Mouse (Mus musculus): ENCODE results near the gene Gm11983.

Gene Gm11983

GRCm38 (mm10) chr11:6837554-6837953 lies at the start of gene Gm11983:
Gene Gm11983, minus strand, starts transcription at chr11:6837654.
- WGBS: 88% methylated on average over 1 of the region's 1 CpGs

- 90% methylated on average over 4 of the region's 4 CpGs for WGBS
Measured at GRCm38 (mm10) chr11:6883045-6883444, 45.6 kb upstream of the Gm11983 start.

- WGBS: 56% methylated on average over 5 of the region's 5 CpGs
Measured at GRCm38 (mm10) chr11:6881614-6882013, 44.2 kb upstream of the Gm11983 start.

- WGBS: 73% methylated on average over 6 of the region's 6 CpGs
Measured at GRCm38 (mm10) chr11:6877740-6878139, 40.3 kb upstream of the Gm11983 start.

GRCm38 (mm10) chr11:6870947-6871346 lies 33.5 kb upstream of the Gm11983 start:
- WGBS: 56% methylated on average over 1 of the region's 1 CpGs

GRCm38 (mm10) chr11:6865536-6865935 lies 28.1 kb upstream of the Gm11983 start:
- WGBS: 86% methylated on average over 3 of the region's 3 CpGs

GRCm38 (mm10) chr11:6862185-6862584 lies 24.7 kb upstream of the Gm11983 start:
- WGBS: 56% methylated on average over 3 of the region's 3 CpGs

- WGBS: 49% methylated on average over 11 of the region's 11 CpGs
Measured at GRCm38 (mm10) chr11:6859898-6860858, 22.7 kb upstream of the Gm11983 start.

GRCm38 (mm10) chr11:6859096-6859495 lies 21.6 kb upstream of the Gm11983 start:
- WGBS: 95% methylated on average over 8 of the region's 8 CpGs

GRCm38 (mm10) chr11:6855942-6856341 lies 18.5 kb upstream of the Gm11983 start:
- WGBS: 87% methylated on average over 3 of the region's 3 CpGs

- WGBS: 64% methylated on average over 4 of the region's 4 CpGs
Measured at GRCm38 (mm10) chr11:6853366-6853765, 15.9 kb upstream of the Gm11983 start.

- WGBS: 57% methylated on average over 2 of the region's 2 CpGs
Measured at GRCm38 (mm10) chr11:6843831-6844230, 6.4 kb upstream of the Gm11983 start.

- 55% methylated on average over 5 of the region's 5 CpGs for WGBS
Measured at GRCm38 (mm10) chr11:6842160-6842559, 4.7 kb upstream of the Gm11983 start.

GRCm38 (mm10) chr11:6840775-6841174 lies 3.3 kb upstream of the Gm11983 start:
- WGBS: 79% methylated on average over 3 of the region's 3 CpGs

- WGBS: 43% methylated on average over 13 of the region's 13 CpGs
Measured at GRCm38 (mm10) chr11:6834636-6835035, 2.8 kb downstream of the Gm11983 start.

GRCm38 (mm10) chr11:6833731-6834130 lies 3.7 kb downstream of the Gm11983 start:
- 88% methylated on average over 9 of the region's 9 CpGs for WGBS

- 74% methylated on average over 9 of the region's 9 CpGs for WGBS
Measured at GRCm38 (mm10) chr11:6831931-6832330, 5.5 kb downstream of the Gm11983 start.

GRCm38 (mm10) chr11:6828196-6828595 lies 9.3 kb downstream of the Gm11983 start:
- WGBS: 72% methylated on average over 5 of the region's 5 CpGs

GRCm38 (mm10) chr11:6826157-6826556 lies 11.3 kb downstream of the Gm11983 start:
- WGBS: 55% methylated on average over 3 of the region's 3 CpGs

- 56% methylated on average over 2 of the region's 2 CpGs for WGBS
Measured at GRCm38 (mm10) chr11:6823176-6823575, 14.3 kb downstream of the Gm11983 start.

- 92% methylated on average over 4 of the region's 4 CpGs for WGBS
Measured at GRCm38 (mm10) chr11:6814486-6814885, 23.0 kb downstream of the Gm11983 start.

- 93% methylated on average over 3 of the region's 3 CpGs for WGBS
Measured at GRCm38 (mm10) chr11:6790690-6791089, 46.8 kb downstream of the Gm11983 start.
